Mouse (Mus musculus): ENCODE results near the gene Cd24a. TPM values are rescaled to one million over a fixed set of nuclear protein-coding genes. Genes with fewer than 3 reads are reported as not detected.

Gene Cd24a
- polyA plus RNA-seq, 1 experiment, result 790 TPM

DNA sequence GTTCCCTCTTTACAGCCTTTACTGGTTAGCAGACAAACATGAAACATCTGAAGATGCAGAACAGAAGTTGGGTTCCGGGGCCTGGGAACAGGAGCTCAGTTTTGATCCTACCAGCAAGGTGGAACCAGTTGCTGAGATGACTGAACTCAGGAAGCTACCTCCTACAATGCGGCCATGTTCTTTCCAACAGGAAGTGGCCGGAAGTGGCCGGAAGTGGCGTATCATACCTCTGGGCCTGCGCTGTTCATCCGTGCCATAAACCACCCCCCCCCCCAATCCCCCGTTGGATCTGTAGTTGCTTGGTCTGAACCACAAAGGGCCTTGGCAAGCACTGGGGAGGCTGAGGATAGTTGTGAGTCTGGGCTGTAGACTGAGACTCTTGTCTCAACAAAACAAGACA is 45.4 kb downstream of the Cd24a start:
- Histone ChIP-seq H3K4me3 (replicated peaks; ENCODE audit: control insufficient read depth, low read depth, low read length) (no peak overlapping the region), H3K4me1 (ENCODE audit: control insufficient read depth, insufficient read depth, low read length) (peaks cover 3% of the 10 kb centered on the region), H3K27ac (ENCODE audit: control insufficient read depth, insufficient read depth, low read depth, low read length, poor library complexity) (no peak overlapping the region)
- TF ChIP-seq CTCF (IDR thresholded peaks at IDR 0.05; ENCODE audit: control insufficient read depth, insufficient read depth, low read length), result no peak
- TF ChIP-seq POLR2A (IDR thresholded peaks at IDR 0.05; ENCODE audit: borderline replicate concordance, control insufficient read depth, low read depth, low read length), result no peak
- 66% methylated on average over 8 of the region's 8 CpGs for WGBS

DNA sequence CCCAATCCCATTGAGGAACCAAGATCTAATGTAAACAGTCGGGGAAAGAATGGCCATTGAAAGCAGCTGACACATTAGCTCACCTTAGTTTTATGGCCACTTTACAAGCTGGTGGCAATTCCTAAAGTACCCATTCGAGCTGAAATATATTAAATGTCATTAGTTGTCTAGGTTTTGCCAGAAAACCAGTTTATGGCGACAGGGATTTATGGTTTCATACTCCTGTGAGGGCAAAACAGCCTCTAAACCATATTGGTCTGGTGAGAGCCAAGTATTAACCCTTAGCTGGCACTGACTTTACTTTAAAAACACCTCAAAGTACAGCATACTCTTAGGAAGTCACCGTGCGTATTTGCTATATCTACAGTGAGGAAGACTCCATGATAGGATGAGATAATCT is 46.3 kb downstream of the Cd24a start:
- Histone ChIP-seq H3K4me1 (ENCODE audit: control insufficient read depth, insufficient read depth, low read length) (peaks cover 3% of the 10 kb centered on the region), H3K4me3 (replicated peaks; ENCODE audit: control insufficient read depth, low read depth, low read length) (no peak overlapping the region), H3K27ac (ENCODE audit: control insufficient read depth, insufficient read depth, low read depth, low read length, poor library complexity) (no peak overlapping the region; the same call in 1 of the 2 replicates)
- 84% methylated on average over 5 of the region's 5 CpGs for WGBS
- TF ChIP-seq POLR2A (IDR thresholded peaks at IDR 0.05; ENCODE audit: borderline replicate concordance, control insufficient read depth, low read depth, low read length) (no peak), CTCF (IDR thresholded peaks at IDR 0.05; ENCODE audit: control insufficient read depth, insufficient read depth, low read length) (no peak)

DNA sequence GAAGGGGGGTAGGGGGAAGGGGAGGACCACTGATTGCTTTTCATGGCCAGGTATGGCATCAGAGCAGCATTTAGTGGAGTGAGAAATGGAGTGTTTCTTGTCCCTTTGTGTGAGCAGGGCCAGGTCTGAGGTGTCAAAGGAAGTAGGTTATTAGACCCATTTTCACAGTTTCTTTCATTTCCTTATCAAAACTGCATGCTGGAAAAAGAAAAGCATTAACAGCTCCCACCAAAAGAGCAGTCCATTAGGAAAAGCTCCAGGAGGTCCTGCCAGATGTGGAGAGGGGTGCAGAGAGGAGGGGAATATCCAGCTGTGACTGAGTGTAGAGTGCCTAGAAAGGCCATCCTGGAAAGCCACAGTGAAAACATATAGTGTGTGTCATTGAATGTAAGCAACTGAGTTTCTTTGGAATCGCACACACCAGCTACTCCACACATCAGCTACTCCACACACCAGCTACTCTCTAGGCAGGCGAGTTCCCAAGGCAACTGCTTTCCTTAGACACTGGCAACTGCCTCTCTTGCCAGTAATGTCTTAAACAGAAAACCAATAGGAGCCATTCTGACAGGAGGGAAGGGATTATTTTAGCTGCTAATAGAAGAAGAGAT is 46.8 kb downstream of the Cd24a start:
- peak overlapping the region; percentile 40; the same call in 1 of the 2 replicates for H3K27ac ChIP-seq (ENCODE audit: control insufficient read depth, insufficient read depth, low read depth, low read length, poor library complexity)
- TF ChIP-seq CTCF (IDR thresholded peaks at IDR 0.05; ENCODE audit: control insufficient read depth, insufficient read depth, low read length) (no peak), POLR2A (IDR thresholded peaks at IDR 0.05; ENCODE audit: borderline replicate concordance, control insufficient read depth, low read depth, low read length) (no peak)
- peaks cover 3% of the 10 kb centered on the region for H3K4me1 ChIP-seq (ENCODE audit: control insufficient read depth, insufficient read depth, low read length)
- H3K4me3 ChIP-seq (replicated peaks; ENCODE audit: control insufficient read depth, low read depth, low read length), result no peak overlapping the region
- WGBS, result 88% methylated on average over 2 of the region's 2 CpGs

DNA sequence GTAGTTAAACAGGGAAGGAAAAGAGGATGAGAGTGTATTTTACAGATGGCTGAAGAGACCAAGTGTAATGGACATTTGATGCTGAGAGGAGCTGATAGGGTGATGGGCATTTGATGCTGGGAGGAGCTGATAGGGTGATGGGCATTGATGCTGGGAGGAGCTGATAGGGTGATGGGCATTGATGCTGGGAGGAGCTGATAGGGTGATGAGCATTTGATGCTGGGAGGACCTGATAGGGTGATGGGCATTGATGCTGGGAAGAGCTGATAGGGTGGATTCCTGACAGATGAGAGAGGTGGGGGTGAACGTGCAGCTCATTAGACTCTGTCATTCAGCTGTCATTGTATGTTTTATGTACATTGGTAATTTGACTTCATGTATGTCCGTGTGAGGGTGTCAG is 47.5 kb downstream of the Cd24a start:
- Histone ChIP-seq H3K27ac (ENCODE audit: control insufficient read depth, insufficient read depth, low read depth, low read length, poor library complexity) (peak overlapping the region; percentile 77; the same call in 1 of the 2 replicates), H3K4me3 (replicated peaks; ENCODE audit: control insufficient read depth, low read depth, low read length) (no peak overlapping the region), H3K4me1 (ENCODE audit: control insufficient read depth, insufficient read depth, low read length) (peaks cover 3% of the 10 kb centered on the region)
- TF ChIP-seq POLR2A (IDR thresholded peaks at IDR 0.05; ENCODE audit: borderline replicate concordance, control insufficient read depth, low read depth, low read length), result no peak
- TF ChIP-seq CTCF (IDR thresholded peaks at IDR 0.05; ENCODE audit: control insufficient read depth, insufficient read depth, low read length), result no peak
- WGBS, result 70% methylated on average over 2 of the region's 2 CpGs

DNA sequence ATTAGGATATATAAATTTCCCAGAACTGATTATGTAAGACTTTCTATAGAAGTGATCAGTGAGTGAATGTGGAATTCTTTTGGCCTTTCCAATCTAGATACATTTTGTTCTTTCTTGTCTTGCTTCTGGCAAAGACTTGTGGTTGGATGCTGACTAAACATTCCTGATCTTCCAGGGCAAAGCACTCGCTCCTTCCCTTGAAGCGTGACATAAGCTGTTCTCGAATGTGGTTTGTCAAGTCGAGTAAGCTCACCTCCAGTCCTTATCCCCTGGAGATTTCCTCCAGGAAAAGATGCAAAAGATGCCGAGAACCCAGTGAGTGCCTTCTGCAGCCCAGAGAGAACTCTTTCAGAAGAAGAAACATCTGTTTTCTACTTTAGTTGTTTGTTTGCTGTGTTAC is 51.1 kb downstream of the Cd24a start:
- H3K4me3 ChIP-seq (replicated peaks; ENCODE audit: control insufficient read depth, low read depth, low read length), result no peak overlapping the region
- H3K4me1 ChIP-seq (ENCODE audit: control insufficient read depth, insufficient read depth, low read length), result peaks cover 3% of the 10 kb centered on the region
- WGBS, result 84% methylated on average over 5 of the region's 5 CpGs
- H3K27ac ChIP-seq (ENCODE audit: control insufficient read depth, insufficient read depth, low read depth, low read length, poor library complexity), result no peak overlapping the region
- TF ChIP-seq CTCF (IDR thresholded peaks at IDR 0.05; ENCODE audit: control insufficient read depth, insufficient read depth, low read length) (no peak), POLR2A (IDR thresholded peaks at IDR 0.05; ENCODE audit: borderline replicate concordance, control insufficient read depth, low read depth, low read length) (no peak)

DNA sequence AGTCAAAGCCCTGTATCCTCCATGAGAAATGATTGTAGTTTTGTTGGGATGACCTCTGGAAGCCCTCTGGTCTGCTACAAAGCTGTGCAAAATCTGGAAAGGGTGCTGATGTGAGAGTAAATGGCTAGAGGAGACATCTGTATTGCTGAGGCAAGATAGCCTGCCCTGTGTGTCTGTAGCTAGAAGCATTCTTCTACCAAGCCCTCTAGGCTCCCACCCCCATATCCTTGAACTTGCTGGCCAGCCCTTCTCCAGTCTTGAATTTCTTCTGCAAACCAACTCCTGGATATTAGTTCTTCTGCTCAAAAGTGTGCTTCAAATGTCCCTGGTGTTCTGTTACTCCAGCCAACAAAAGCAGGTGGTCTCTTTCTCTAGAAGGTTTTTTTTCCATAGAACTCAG is 51.8 kb downstream of the Cd24a start:
- H3K4me3 ChIP-seq (replicated peaks; ENCODE audit: control insufficient read depth, low read depth, low read length), result no peak overlapping the region
- peak overlapping the region; percentile 12; the same call in 1 of the 2 replicates for H3K27ac ChIP-seq (ENCODE audit: control insufficient read depth, insufficient read depth, low read depth, low read length, poor library complexity)
- TF ChIP-seq POLR2A (IDR thresholded peaks at IDR 0.05; ENCODE audit: borderline replicate concordance, control insufficient read depth, low read depth, low read length), result no peak
- TF ChIP-seq CTCF (IDR thresholded peaks at IDR 0.05; ENCODE audit: control insufficient read depth, insufficient read depth, low read length), result no peak
- H3K4me1 ChIP-seq (ENCODE audit: control insufficient read depth, insufficient read depth, low read length), result peaks cover 2% of the 10 kb centered on the region

DNA sequence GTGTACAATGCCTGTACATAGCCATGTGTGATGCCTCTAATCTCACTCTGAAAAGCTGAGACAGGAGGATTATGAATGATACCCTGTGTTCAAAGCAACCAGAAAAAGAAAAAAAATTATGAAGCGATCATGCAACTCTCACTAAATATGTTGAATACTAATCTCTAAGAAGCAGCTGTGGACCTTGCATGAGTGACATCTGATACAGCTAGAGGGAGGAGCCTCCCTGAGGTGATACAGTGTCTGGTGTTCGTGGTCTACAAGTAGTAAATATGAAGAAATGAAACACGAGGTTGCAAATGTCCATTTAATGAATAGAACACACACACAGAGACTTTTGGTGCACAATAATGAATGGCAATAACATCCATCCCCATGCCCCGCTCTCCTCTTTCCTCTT is 52.5 kb downstream of the Cd24a start:
- H3K27ac ChIP-seq (ENCODE audit: control insufficient read depth, insufficient read depth, low read depth, low read length, poor library complexity), result peak overlapping the region; percentile 59
- peaks cover 2% of the 10 kb centered on the region for H3K4me1 ChIP-seq (ENCODE audit: control insufficient read depth, insufficient read depth, low read length)
- no peak for TF ChIP-seq POLR2A (IDR thresholded peaks at IDR 0.05; ENCODE audit: borderline replicate concordance, control insufficient read depth, low read depth, low read length)
- TF ChIP-seq CTCF (IDR thresholded peaks at IDR 0.05; ENCODE audit: control insufficient read depth, insufficient read depth, low read length), result no peak
- 48% methylated on average over 4 of the region's 4 CpGs for WGBS
- no peak overlapping the region for H3K4me3 ChIP-seq (replicated peaks; ENCODE audit: control insufficient read depth, low read depth, low read length)

DNA sequence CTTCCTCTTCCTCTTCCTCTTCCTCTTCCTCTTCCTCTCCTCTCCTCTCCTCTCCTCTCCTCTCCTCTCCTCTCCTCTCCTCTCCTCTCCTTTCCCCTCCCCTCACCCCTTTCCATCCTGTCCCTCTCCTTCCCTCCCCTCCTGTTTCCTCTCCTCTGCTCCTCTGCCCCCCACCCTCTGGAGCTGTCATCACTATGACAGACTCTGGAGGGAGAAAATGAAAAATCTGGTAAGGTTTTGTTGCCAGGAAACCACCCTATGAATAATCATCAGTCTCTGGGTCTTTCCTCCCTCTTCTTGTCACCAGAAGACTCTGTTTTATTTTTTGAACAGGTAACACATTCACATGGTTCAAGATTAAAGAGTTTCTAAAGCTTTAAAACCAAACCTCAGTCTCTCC is 53.0 kb downstream of the Cd24a start:
- Histone ChIP-seq H3K4me3 (replicated peaks; ENCODE audit: control insufficient read depth, low read depth, low read length) (no peak overlapping the region), H3K4me1 (ENCODE audit: control insufficient read depth, insufficient read depth, low read length) (peaks cover 2% of the 10 kb centered on the region), H3K27ac (ENCODE audit: control insufficient read depth, insufficient read depth, low read depth, low read length, poor library complexity) (peak overlapping the region; percentile 59)
- TF ChIP-seq POLR2A (IDR thresholded peaks at IDR 0.05; ENCODE audit: borderline replicate concordance, control insufficient read depth, low read depth, low read length) (no peak), CTCF (IDR thresholded peaks at IDR 0.05; ENCODE audit: control insufficient read depth, insufficient read depth, low read length) (no peak)
